Mouse (Mus musculus) 3134 (cell line): ENCODE measurements around the gene Prkca.
A peak's percentile ranks its signal among the peaks of the same experiment; 100 is the strongest.

Experiments
- DNase-seq: peaks from one replicate; pipeline ENCODE4 v3.0.0-alpha.2; 2011; ENCODE audit warnings: low spot score; ENCODE audit not compliant: insufficient read length; ENCODE audit errors: extremely low read depth

Gene Prkca

DNA sequence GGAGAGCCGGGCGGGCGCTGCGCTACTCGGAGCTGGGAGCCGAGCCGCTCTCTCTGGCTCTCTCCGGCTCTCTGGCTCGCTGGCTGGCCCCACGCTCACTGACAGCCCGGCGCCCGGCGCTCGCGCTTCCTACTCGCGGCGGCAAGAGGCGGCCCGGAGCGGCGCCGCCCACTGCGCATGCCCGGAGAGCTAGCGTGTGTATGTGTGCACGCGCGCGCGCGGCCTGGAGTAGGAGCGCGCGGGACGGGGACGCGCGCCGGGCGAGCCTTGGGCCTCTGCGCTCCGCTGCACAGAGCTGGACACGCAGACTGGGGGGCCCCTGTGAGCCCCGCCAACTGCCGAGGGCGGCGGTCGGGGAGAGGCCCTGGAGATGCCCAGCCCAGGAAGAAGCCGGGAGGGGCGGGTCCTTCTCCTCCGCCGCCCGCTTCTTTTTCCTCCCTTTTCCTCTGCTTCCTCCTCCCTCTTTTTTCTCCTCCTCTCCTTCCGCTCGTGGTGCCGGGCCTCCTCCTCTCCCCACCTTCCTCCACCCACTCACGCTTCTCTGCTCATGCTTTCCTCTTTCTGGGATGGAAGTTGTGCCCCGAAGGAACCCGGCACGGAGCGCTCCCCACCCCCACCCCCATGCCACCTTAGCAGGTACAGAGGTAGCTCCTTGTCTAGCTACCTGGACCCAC is at the start of gene Prkca:
TSS of gene Prkca (minus strand) at position 140 of the 674 bp plus-strand sequence.
- DNase-seq = peak; percentile 98

DNA sequence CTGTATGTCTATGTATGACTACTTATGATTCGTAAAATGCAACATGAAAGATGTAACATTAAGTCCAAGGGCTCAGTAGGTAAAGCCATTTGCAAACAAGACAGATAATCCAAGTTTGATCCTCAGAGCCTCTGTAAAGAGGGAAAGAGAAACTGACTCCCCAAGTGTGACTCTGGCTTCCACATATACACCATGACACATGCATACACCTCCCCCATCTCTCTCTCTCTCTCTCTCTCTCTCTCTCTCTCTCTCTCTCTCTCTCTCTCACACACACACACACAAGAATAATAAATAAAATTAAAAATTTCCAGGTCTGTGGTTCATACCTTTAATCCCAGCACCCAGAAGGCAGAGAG is 41.9 kb upstream of the Prkca start:
- no peak for DNase-seq

DNA sequence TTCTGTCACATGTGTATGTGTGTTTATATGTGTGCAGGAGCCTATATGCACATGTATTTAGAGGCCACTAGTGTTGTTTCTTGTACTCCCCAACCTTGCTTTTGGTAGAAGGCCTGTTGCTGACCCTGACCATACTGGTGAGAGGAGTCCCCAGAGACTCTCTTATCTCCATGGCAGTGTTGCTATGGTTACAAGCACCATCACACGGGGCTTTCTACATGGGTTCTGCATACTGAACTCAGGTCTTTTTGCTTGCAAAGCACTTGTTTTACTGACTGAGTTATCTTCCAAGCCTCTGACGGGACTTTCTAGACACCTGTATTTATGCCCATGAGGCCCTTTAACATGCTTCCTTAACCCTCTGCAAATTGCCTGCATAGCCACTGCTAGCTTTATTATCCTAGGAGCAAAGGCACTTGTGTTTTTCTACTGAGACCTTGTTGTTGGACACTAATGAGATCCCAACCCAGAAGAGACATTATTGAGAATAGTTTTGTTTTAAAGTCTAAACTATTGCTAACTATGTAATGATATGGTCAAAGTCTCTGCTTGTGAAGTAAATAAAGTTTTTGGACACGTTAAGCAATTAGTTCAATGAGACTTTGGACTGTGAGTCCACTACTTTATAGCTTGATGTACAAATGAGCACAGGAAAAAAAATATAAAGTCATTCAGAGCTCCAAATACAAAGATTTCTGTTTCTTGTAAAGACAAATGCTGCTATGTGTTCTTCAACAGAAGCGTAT is 41.4 kb upstream of the Prkca start:
- no peak for DNase-seq

DNA sequence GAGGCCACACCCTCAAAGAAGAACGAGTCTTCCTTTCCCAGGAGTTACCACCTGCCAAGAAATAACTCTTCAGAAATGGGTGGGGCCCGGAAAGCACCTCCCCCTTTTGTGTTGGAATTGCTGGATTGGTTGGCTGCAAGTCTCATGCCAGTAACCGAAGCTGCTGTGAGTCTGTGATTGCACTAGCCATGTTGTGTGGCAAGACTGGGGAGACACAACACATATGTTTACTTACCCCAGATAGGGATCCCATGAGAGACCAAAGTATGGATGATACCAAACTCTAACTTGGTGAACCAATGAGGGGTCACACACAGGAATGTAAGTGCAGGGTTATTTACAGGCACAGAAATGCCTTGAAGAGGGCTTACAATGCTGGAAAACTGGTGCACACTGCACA is 38.9 kb upstream of the Prkca start:
- DNase-seq = no peak

DNA sequence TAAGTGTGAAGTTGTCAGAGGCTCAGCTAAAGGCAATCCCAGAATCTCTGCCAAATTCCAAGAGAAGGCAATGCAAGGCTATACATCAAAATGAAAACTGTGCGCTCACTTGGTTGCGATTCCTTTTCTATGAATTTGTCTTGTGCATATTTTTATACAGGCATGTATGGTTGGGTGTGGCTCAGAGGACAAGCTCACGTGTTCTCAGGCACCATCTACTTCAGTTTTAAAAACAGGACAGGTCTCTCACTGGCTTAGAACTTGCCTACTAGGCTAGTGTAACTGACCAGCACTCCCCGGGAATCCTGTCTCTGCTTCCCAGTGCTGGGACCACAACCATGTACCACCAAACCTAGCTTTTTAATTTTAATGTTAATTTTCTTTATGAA is 34.6 kb upstream of the Prkca start:
- peak; percentile 19 for DNase-seq

DNA sequence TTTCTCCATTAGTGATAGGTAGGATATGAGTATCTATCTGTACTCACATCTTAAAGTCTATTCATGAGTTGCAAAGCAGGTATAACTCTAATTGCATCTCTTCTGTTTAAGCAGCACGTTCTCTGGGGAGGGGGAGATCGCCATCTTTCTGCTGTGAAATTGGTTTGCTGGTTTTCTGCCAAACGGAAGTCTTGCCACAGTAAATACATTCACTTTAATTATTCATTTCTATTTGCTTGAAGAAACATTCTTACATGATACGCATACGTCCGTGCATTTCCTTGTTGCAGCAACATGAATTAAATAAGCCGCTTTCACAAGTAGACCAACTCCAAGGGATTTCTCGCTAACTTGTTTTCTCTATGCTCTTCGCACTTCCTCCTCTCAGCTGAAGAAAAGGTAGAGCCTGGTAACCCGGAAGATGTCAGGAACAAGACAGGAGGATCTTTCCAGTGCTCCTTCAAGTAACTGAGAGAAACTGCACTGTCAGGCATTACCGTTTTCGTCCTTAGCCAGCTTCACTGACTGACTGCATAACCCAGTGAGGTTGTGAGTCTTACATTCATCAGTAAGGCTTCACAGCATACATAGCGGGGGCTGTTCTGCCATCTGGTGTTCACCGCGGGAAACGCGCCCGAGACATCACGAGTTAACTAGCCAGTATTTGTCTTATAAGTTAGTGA is 34.1 kb upstream of the Prkca start:
- DNase-seq = peak; percentile 79

DNA sequence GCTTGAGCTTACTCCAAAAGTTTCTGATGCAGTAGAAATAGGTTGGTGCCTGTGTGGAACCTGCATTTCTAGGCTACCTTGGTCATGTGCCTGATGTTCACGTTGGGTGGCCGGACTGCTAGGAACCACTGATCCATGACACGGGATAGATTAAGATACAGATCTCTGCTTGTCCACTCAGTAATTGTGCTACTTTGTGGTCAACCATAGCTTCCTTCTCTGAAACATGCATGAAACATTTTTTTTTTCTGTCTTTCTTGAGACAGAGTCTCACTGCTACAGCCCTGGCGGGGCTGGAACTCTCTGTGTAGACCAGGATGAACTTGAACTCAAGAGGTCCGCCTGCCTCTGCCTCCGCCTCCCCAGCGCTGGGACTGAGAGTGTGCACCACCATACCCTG is 33.1 kb upstream of the Prkca start:
- no peak for DNase-seq

DNA sequence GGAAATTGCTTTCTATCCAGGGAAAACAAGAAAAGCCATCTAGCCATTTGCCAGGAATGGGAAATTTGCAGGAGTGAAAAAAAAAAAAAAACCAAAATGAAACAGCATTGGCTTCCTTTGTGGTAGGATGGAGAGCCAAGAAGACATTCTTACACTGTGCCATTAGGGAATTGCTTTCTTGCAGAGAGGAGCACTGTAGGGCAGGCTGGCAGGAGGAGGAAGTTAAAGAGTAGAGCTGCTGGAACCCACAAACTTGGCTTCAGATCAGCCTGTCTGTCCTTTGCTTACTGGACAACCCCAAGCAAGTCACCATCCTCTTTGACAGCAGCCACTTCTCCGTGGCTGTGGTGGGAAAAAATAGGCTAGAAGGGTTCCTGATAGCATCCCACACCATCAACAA is 23.3 kb upstream of the Prkca start:
- peak; percentile 75 for DNase-seq

DNA sequence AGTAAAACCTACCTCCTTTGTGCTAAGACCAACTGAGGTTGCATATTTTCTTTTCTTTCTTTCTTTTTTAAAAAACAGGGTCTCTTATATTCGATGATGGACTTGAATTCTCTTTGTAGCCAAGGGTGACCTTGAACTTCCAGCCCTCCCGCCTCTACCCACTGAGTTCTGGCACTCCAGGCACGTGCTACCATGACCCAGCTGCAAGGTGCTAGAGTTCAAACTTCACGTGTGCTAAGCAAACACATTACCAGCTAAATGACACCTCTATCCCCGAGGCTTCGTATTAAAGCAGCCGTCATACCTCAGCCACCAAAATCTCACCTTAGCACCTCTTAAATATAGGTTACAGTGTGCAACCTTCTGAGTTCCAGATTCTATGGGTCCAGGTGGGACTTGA is 21.9 kb upstream of the Prkca start:
- no peak for DNase-seq

DNA sequence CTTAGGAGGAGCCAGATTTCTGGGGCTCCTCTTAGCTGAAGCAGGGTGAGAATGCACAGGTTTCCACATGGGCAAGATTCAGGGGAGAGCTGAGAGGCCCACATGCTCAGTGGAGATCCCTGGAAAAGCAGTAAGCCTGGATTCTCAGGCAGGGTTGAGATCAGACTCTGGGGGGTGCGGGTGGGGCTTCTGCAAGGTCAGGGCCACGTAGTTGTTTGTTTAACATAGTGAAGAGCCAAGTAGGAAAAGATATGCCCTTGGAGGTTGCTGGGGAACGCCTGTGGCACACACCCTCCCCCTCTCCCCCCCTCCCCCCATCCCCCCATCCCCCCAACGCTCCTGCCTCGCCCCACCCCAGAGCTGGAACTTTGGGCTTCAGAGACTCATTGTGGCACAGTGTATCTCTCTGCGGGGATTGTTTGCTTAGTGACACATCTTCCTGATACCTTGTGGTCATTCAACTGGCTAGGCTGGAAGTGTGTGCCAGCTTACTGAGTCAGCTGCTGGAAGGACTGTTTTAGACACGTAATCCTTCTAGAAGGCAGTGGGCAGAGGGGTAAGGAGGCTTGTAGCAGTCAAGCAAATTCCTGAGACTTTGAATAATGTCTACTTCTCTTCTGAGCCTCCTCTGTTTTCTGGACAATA is 21.3 kb upstream of the Prkca start:
- peak; percentile 81 for DNase-seq

DNA sequence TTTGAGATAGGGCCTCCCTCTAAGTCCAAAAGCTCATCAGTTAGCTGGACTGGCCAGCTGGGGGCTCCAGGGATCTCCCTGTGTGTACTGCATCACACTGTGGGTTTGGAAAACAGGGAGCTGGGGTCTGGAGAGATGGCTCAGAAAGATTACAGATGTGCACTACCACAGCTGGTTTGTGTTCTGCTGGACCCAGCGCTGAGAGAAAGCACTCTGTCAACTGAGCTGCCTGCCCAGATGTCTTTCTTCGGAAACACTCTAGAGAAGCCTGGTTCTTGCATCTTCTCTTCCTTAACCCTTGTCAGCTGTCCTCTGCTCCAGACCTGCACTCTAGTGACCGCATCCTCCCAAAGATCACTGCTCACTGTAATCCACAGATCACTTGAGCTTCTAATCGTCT is 20.3 kb upstream of the Prkca start:
- no peak for DNase-seq

DNA sequence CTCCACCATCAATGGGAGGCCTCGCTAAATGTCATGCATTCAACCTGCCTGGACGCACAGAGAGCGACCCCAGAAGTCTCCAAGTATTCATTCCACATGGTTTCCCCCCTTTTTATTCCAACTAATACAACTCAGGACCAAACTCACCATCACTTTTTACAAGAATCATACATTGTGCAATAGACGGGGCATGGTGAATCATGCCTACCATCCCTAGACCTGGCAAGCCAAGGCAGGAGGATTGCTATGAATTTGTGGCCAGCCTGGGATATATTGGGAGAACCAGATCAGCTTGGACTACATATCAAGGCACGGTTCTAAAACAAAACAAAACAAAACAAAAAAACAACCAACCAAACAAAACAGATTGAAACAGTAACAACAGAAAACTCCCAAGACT is 19.2 kb upstream of the Prkca start:
- DNase-seq = peak; percentile 47

DNA sequence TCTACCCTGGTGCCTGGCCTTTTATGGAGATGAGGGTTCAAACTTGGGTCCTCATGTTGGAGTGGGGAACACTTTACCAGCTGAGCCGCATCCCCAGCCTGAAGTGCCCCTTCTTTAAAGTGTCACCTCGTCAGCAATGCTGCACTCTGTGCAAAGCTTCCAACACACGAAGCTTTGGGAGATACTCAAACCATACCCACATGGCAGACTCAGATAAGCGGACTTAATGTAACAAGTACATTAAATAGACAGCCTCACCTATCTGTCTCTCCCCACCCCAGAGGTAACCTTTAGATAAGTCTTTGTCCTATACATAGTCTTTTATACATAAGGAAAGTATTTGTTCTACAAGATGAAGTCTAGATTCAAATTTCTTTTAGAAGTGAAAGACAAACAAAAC is 17.3 kb upstream of the Prkca start:
- no peak for DNase-seq

DNA sequence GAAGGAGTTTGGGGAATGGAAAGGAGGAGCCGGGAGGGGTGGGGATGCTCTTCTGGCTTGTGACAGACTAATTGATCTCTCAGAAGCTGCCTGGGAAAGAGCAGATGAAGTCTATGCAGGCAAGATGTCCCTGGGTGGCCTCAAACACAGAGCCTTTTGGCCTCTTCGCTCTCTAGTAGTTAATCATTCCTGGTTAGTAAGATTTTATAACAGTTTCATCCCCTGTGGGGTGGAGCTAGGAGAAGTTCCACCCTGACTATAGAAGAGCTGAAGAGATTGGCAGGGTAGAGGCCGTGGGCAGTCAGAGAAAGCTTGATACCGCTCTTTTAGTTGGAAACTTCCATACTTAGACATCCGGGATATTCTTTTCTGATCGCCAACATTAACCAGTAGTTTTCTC is 15.2 kb upstream of the Prkca start:
- no peak for DNase-seq

DNA sequence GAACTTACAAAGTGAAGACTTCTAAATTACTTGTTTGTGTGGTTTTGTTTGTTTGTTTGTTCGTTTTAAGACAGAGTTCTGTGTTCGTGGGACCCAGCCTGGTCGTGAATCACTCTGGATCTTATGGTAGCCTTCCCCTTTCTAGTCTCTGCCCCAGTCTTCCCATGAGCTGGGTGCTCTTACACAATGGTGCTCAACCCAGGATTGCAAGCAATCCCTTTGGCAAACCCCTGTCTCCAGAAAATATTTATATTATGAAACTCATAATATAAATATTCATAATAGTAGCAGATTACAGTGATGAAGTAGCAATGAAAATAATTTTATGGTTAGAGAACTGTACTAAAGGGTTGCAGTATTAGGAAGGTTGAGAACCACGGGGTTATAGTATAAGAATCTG is 12.3 kb upstream of the Prkca start:
- DNase-seq = no peak

DNA sequence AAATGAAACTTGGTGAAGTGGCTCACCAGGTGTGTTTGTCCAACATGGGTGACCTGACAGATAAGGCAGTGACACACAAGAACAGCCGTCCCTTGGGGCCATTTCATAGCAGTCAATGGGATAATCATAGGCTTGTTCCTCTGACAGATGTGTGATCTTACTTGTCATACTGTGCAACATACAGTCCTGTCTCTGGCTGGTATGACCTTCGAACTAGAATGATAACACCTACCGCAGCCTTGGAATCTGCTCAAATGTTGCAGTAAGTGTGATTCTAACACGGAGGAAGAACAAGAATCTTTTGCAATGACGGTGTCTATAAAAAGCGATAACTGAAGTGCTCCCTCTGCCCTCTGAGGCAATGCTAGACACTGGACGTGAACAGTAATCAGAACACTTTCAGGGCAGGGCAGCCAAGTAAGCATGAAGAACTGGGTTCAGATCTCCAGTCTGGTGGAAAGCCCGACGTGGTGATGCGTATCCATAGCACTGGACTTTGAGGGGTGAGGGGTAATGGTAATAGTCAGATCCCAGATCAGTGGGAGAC is 9.2 kb upstream of the Prkca start:
- DNase-seq = no peak

DNA sequence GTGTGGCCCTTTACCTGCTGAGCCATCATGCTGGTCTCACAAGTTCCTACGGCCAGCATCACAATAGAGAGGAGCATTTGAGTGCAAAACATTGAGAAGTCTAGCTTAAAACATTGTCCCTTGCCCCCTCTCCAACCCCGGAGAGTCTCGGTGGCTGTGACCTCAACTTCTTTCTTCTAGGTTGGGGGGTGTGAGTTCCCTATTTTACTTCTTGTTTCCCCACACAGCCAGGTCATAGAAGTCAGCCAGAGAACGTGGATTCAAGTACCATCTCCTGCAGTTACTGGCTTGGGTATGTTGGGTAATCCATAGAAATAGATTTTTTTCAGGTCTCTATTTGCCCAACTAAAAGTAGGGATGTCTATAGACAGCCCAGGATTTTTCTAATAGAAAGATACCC is 7.1 kb upstream of the Prkca start:
- DNase-seq = no peak

DNA sequence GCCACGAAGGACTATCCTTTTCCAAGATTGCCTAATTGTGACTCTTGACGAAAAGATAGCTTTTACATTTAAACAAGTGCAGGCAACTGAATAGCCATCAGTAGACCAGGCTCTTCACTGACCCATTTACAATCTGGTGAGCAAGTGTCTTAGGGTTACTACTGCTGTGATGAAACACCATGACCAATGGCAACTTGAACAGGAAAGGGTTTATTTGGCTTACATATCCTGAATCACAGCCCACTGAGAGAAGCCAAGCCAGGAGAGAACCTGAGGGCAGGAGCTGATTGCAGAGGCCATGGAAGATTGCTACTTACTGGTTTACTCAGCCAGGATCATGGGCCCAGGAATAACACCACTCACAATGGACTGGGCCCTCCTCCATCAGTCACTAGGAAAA is 1.6 kb upstream of the Prkca start:
- DNase-seq = no peak

DNA sequence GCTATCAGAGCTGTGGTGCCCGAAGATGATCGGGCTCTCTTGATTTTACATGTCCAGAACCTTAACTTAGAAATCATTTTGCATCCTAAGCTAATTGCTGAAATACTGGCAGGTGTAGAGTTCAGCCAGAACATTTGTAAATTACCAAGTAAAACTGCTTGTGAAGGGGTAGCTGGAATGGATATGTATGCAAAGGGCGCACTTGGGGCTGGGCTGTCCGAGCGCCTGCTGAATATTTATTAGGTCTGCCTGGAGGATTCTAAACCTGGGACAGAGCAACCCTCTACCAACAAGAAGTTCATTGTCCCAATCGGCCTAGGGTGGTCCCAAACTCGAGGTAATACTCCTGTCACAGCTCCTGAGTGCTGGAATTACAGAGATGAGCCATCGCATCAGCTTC is 1.0 kb upstream of the Prkca start:
- DNase-seq = no peak

DNA sequence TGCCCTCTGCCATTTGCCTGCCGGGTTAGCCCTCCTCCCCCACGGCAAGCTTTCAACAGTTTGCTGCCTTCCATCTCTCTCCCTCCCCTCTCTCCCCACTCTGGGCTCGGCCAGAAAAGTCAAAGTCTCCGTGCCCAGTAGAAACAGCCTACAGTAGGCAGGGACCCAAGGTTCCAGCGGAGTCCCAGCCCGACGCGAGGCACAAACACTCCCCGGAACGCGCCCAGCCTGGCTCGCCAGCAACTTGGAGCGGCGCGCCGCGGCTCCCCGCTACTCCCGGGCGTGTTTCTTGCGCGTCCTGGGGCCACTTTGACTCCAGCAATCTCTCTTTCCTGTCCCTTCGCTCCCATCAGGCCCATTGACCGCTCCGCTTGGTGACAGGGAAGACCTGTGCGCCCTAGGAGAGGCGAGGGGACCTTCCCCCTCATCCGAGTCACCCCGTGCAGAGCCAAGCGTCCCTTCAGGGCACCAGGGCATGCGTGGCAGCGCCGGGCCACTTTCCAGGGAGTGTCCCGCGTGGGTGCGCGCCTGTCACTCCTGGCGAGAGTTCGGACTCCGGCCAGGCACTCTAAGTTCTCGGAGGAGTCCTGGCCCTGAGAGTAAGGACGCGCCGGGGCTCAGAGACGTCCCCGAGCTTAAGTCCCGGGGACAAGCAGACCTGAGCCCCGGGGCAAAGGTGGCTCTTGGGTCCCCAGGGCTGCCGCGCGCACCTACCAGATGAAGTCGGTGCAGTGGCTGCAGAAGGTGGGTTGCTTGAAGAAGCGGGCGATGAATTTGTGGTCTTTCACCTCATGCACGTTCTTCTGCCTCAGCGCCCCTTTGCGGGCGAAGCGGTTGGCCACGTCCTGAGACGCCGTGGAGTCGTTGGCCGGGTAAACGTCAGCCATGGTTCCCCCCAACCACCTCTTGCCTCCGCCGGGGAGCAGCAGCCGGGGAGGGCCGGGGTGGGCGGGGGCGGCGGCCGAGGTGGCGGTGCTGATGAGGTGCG is 653 bp downstream of the Prkca start, which contains the start of gene Apoh:
TSS of gene Apoh (plus strand) at position 574 of the 988 bp plus-strand sequence.
- DNase-seq = peak; percentile 76
